Mouse (Mus musculus) lung, adult 2 months (tissue): ENCODE measurements around the gene Cts6.

Experiments
- CTCF ChIP-seq: fragments of 200-500 bp; IDR thresholded peaks from 2 replicates; pipeline ENCODE4 v1.5.1; 2011; ENCODE audit warnings: mild to moderate bottlenecking, low read length, control low read depth; ENCODE audit not compliant: insufficient read depth
- POLR2A ChIP-seq: fragments of 200-500 bp; IDR thresholded peaks from 2 replicates; pipeline ENCODE4 v1.6.1; 2011; ENCODE audit warnings: low read depth, mild to moderate bottlenecking, control low read depth, low read length, borderline replicate concordance; ENCODE audit errors: extremely low read depth

GRCm38 (mm10) chr13:61164622-61165021, 38.6 kb downstream of the Cts6 start:
- no peak for TF ChIP-seq POLR2A
- no peak for TF ChIP-seq CTCF
